Mouse (Mus musculus): ENCODE data around the gene Foxg1. TPM values are rescaled to one million over a fixed set of nuclear protein-coding genes. Genes with fewer than 3 reads are reported as not detected.

Foxg1 gene
- total RNA-seq, 2 experiments from 2014 or later = 97.5 to 110 TPM

- peak; percentile 52 to 61 for DNase-seq (ENCODE audit: low spot score in 2 of 2)
These were observed 2.6 kb downstream of the Foxg1 start, which contains the start of gene Gm43517 for GRCm38 (mm10) chr12:49384876-49385630. Gene Gm43517 (plus strand): TSS chr12:49385174.

- no peak for DNase-seq (ENCODE audit: low spot score in 2 of 2)
These were observed 3.2 kb downstream of the Foxg1 start for GRCm38 (mm10) chr12:49385631-49385990.

GRCm38 (mm10) chr12:49386081-49386805 is 3.8 kb downstream of the Foxg1 start:
- no peak for DNase-seq (ENCODE audit: low spot score in 2 of 2)

- peak in 1 of 2 experiments; percentile 15 for DNase-seq (ENCODE audit: low spot score in 2 of 2)
These were observed 5.6 kb downstream of the Foxg1 start for GRCm38 (mm10) chr12:49387856-49388598.

- DNase-seq (ENCODE audit: low spot score in 2 of 2) = peak in 1 of 2 experiments; percentile 25
These were observed 7.2 kb downstream of the Foxg1 start for GRCm38 (mm10) chr12:49389666-49390065.

GRCm38 (mm10) chr12:49390257-49390656 is 7.8 kb downstream of the Foxg1 start:
- DNase-seq (ENCODE audit: low spot score in 2 of 2) = peak in 1 of 2 experiments; percentile 39

GRCm38 (mm10) chr12:49390926-49391304 is 8.5 kb downstream of the Foxg1 start:
- DNase-seq (ENCODE audit: low spot score in 2 of 2) = no peak

- DNase-seq (ENCODE audit: low spot score in 2 of 2) = peak; percentile 66 to 73
These were observed 9.0 kb downstream of the Foxg1 start for GRCm38 (mm10) chr12:49391305-49392040.

- DNase-seq (ENCODE audit: low spot score in 2 of 2) = no peak
These were observed 9.6 kb downstream of the Foxg1 start for GRCm38 (mm10) chr12:49392041-49392390.

- DNase-seq (ENCODE audit: low spot score in 2 of 2) = no peak
These were observed 10.4 kb downstream of the Foxg1 start for GRCm38 (mm10) chr12:49392876-49393275.

GRCm38 (mm10) chr12:49393639-49394038 is 11.2 kb downstream of the Foxg1 start:
- no peak for DNase-seq (ENCODE audit: low spot score in 2 of 2)

GRCm38 (mm10) chr12:49394181-49394580 is 11.7 kb downstream of the Foxg1 start:
- no peak for DNase-seq (ENCODE audit: low spot score in 2 of 2)

GRCm38 (mm10) chr12:49394836-49395235 is 12.4 kb downstream of the Foxg1 start:
- peak in 1 of 2 experiments; percentile 60 for DNase-seq (ENCODE audit: low spot score in 2 of 2)

GRCm38 (mm10) chr12:49395969-49396368 is 13.5 kb downstream of the Foxg1 start:
- DNase-seq (ENCODE audit: low spot score in 2 of 2) = no peak

- DNase-seq (ENCODE audit: low spot score in 2 of 2) = no peak
These were observed 14.3 kb downstream of the Foxg1 start for GRCm38 (mm10) chr12:49396776-49397175.

GRCm38 (mm10) chr12:49397443-49398162 is 15.1 kb downstream of the Foxg1 start:
- DNase-seq (ENCODE audit: low spot score in 2 of 2) = no peak

GRCm38 (mm10) chr12:49398163-49398540 is 15.7 kb downstream of the Foxg1 start:
- no peak for DNase-seq (ENCODE audit: low spot score in 2 of 2)

GRCm38 (mm10) chr12:49398636-49399035 is 16.2 kb downstream of the Foxg1 start:
- DNase-seq (ENCODE audit: low spot score in 2 of 2) = no peak

GRCm38 (mm10) chr12:49399611-49400010 is 17.2 kb downstream of the Foxg1 start:
- no peak for DNase-seq (ENCODE audit: low spot score in 2 of 2)
